Mouse (Mus musculus) CH12.LX (cell line): ENCODE measurements around the gene Med25. TPM values are rescaled to one million over a fixed set of nuclear protein-coding genes. Genes with fewer than 3 reads are reported as not detected.
"Not testable (repeated sequence)": the region's sequence is repeated elsewhere in the genome, so short reads cannot be mapped to it uniquely, and the experiment has no call there.

Source experiments
- DNase-seq: peaks from one replicate; pipeline ENCODE4 v3.0.0-alpha.2; 2013; ENCODE audit errors: extremely low read depth
- H3K27ac ChIP-seq: 2 replicates; pipeline ENCODE4 v1.5.1; 2012; ENCODE audit warnings: low read depth, mild to moderate bottlenecking, control low read depth, moderate library complexity; ENCODE audit not compliant: insufficient read depth
- H3K27me3 ChIP-seq: replicated peaks from 2 replicates; pipeline ENCODE3; 2012; ENCODE audit warnings: inconsistent platforms
- H3K36me3 ChIP-seq, 2 experiments: replicated peaks in 1 of 2; 2 replicates each; pipeline versions ENCODE3 to v1.6.1; 2012; ENCODE audit warnings: inconsistent platforms in 1 of 2, low read length in 1 of 2, mild to moderate bottlenecking in 1 of 2, mixed read lengths in 1 of 2, moderate library complexity in 1 of 2; ENCODE audit not compliant: control insufficient read depth in 1 of 2, insufficient read depth in 1 of 2
- H3K4me1 ChIP-seq, 2 experiments: 2 replicates each; pipeline ENCODE4 v1.6.1; 2012; ENCODE audit warnings: inconsistent platforms in 1 of 2, moderate library complexity in 1 of 2; ENCODE audit not compliant: insufficient read depth in 2 of 2, control insufficient read depth in 1 of 2
- H3K4me2 ChIP-seq: 2 replicates; pipeline ENCODE4 v1.6.1; 2012; ENCODE audit warnings: low read depth, mild to moderate bottlenecking, control low read depth; ENCODE audit not compliant: poor library complexity, insufficient read depth, severe bottlenecking
- H3K4me3 ChIP-seq, 3 experiments: fragments of 150-350 bp in 1 of 3; sonication (generic) in 1 of 3; replicated peaks in 1 of 3; 2 replicates each; pipeline versions ENCODE3 to v1.5.1; 2011 to 2012; ENCODE audit warnings: low read depth in 2 of 3, low read length in 2 of 3, mild to moderate bottlenecking in 2 of 3, moderate library complexity in 2 of 3, control low read depth in 1 of 3, improper control_type of control experiment in 1 of 3, inconsistent platforms in 1 of 3, mixed read lengths in 1 of 3; ENCODE audit not compliant: poor library complexity in 1 of 3
- H3K79me2 ChIP-seq: replicated peaks from 2 replicates; pipeline ENCODE4 v1.6.1; 2012; ENCODE audit warnings: mild to moderate bottlenecking, moderate library complexity; ENCODE audit not compliant: control insufficient read depth, poor library complexity, insufficient read depth, severe bottlenecking; ENCODE audit errors: extremely low read depth
- H3K9ac ChIP-seq: 2 replicates; pipeline ENCODE4 v1.6.1; 2012; ENCODE audit warnings: low read depth, mild to moderate bottlenecking, control low read depth, moderate library complexity; ENCODE audit not compliant: insufficient read depth
- H3K9me3 ChIP-seq: replicated peaks from 2 replicates; pipeline ENCODE3; 2012; ENCODE audit warnings: low read length, inconsistent platforms, mixed read lengths
- CHD2 ChIP-seq: IDR thresholded peaks from 2 replicates; pipeline ENCODE4 v1.6.1; 2011; ENCODE audit warnings: low read length, improper control_type of control experiment
- CTCF ChIP-seq, 2 experiments: IDR thresholded peaks in 1 of 2; conservative IDR thresholded peaks in 1 of 2; 2 replicates each; pipeline ENCODE4 v1.5.1; 2011 to 2012; ENCODE audit warnings: low read depth in 2 of 2, low read length in 2 of 2, improper control_type of control experiment in 1 of 2, inconsistent platforms in 1 of 2, mild to moderate bottlenecking in 1 of 2, moderate library complexity in 1 of 2
- GABPA ChIP-seq: IDR thresholded peaks from 2 replicates; pipeline ENCODE4 v1.6.1; 2012; ENCODE audit warnings: low read depth, low read length, improper control_type of control experiment, inconsistent platforms; ENCODE audit not compliant: insufficient replicate concordance
- JUND ChIP-seq: conservative IDR thresholded peaks from 2 replicates; pipeline ENCODE4 v1.6.1; 2011; ENCODE audit warnings: low read depth, low read length, improper control_type of control experiment
- MAFK ChIP-seq: IDR thresholded peaks from 2 replicates; pipeline ENCODE4 v1.6.1; 2011; ENCODE audit warnings: low read length, improper control_type of control experiment; ENCODE audit not compliant: insufficient replicate concordance
- MAZ ChIP-seq: IDR thresholded peaks from 2 replicates; pipeline ENCODE4 v1.6.1; 2012; ENCODE audit warnings: low read depth, mild to moderate bottlenecking, inconsistent platforms, low read length, improper control_type of control experiment, moderate library complexity
- MYC ChIP-seq: IDR thresholded peaks from 2 replicates; pipeline ENCODE4 v1.6.1; 2011; ENCODE audit warnings: low read depth, mild to moderate bottlenecking, improper control_type of control experiment, low read length
- NELFE ChIP-seq: IDR thresholded peaks from 2 replicates; pipeline ENCODE4 v1.6.1; 2011; ENCODE audit warnings: low read depth, low read length, improper control_type of control experiment
- SIN3A ChIP-seq: IDR thresholded peaks from 2 replicates; pipeline ENCODE4 v1.6.1; 2012; ENCODE audit warnings: low read length, improper control_type of control experiment, inconsistent platforms
- USF1 ChIP-seq: IDR thresholded peaks from 2 replicates; pipeline ENCODE4 v1.6.1; 2014; ENCODE audit warnings: low read depth, mild to moderate bottlenecking, inconsistent platforms, low read length, improper control_type of control experiment
- ZC3H11A ChIP-seq: IDR thresholded peaks from 2 replicates; pipeline ENCODE4 v1.6.1; 2012; ENCODE audit warnings: low read depth, mild to moderate bottlenecking, inconsistent platforms, low read length, improper control_type of control experiment
- ZMIZ1 ChIP-seq: IDR thresholded peaks from 2 replicates; pipeline ENCODE4 v1.6.1; 2012; ENCODE audit warnings: low read depth, mild to moderate bottlenecking, inconsistent platforms, low read length, improper control_type of control experiment
- dilution Hi-C: fragments of 300-500 bp; cut with MboI; formaldehyde crosslinking; loops from 2 replicates; pipeline ENCODE4 v1.14.3; 2020; ENCODE audit warnings: low sequenced_read_pairs; ENCODE audit not compliant: extremely low pct_unique_long_range_greater_than_20kb, extremely low pct_ligation_motif_present
- in situ Hi-C: fragments of 300-500 bp; cut with MboI; formaldehyde crosslinking; loops from 3 replicates; pipeline ENCODE4 v1.14.3; 2019; ENCODE audit warnings: low sequenced_read_pairs, low pct_ligation_motif_present, low pct_unique_long_range_greater_than_20kb, mixed read lengths
- polyA plus RNA-seq: library from polyadenylated mRNA; unstranded; fragments of >175 nt; gene quantifications from 2 replicates; pipeline ENCODE4 v1.2.1, GENCODE M21; 2012; ENCODE audit warnings: low read depth; ENCODE audit not compliant: insufficient read length
- total RNA-seq, 2 experiments: library from RNA; depleted of rRNA; stranded (reverse); fragments of 300-350 nt in 1 of 2; fragments of >200 nt in 1 of 2; gene quantifications; 2 replicates each; pipeline ENCODE4 v1.2.3; 2012 to 2014

Med25 gene
- total and polyA plus RNA-seq, 3 experiments, result 18.4 to 67.4 (median 56.7) TPM

DNA sequence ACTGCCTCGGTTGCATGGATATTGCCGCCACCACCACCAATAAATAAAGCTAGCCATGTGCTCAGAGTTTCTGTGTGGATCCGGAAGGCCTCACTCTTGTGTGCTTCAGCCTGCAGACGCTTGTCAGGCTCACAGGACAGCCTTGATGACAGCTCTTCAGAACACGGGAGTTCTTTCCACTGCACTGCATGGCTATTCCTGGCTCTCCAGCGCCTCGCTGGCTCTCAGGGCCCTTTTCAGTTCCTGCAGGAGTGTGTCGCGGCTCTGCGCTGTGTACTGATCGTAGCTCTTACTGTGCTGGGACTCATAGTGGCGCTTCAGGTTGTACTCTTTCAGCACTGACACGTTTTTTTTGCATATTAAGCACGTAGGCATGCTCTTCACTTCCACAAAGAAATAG lies 14.7 kb downstream of the Med25 start:
- Histone ChIP-seq H3K4me2 (no peak overlapping the region), H3K36me3 (peaks cover 57 to 72% of the 10 kb centered on the region in 2 experiments), H3K9ac (no peak overlapping the region), H3K4me3 (no peak overlapping the region), H3K79me2 (no peaks in the 10 kb centered on the region), H3K9me3 (no peaks in the 10 kb centered on the region), H3K4me1 (peaks cover 0 to 12% of the 10 kb centered on the region in 2 experiments; a peak in 2 of 4 replicates), H3K27ac (no peak overlapping the region), H3K27me3 (peaks cover 4% of the 10 kb centered on the region)
- in situ Hi-C loops (no loop called here), dilution Hi-C loops (no loop called here)
- no peak for DNase-seq
- TF ChIP-seq ZMIZ1 (no peak), JUND (no peak), GABPA (no peak), CHD2 (no peak), MAZ (no peak), MAFK (no peak), USF1 (no peak), NELFE (no peak)

DNA sequence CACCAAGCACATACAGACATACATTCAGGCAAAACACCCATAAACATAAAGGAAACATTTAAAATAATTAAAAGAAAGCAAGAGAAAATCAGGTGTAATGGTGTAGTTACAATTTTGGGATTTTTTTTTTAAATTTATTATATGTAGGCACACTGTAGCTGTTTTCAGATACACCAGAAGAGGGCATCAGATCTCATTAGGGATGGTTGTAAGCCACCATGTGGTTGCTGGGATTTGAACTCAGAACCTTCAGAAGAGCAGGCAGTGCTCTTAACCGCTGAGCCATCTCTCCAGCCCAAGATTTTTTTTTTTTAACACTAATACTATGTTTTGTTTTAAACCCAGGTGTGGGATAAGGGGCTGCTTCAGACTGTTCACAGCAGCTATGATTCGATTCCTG lies 20.7 kb downstream of the Med25 start:
- H3K79me2 ChIP-seq, in situ Hi-C loops, DNase-seq, dilution Hi-C loops, H3K9me3 ChIP-seq, H3K4me3 ChIP-seq, H3K4me2 ChIP-seq, H3K9ac ChIP-seq, H3K27ac ChIP-seq: not testable (repeated sequence)
- Histone ChIP-seq H3K36me3 (peaks cover 0 to 13% of the 10 kb centered on the region in 2 experiments), H3K4me1 (peaks cover 7 to 18% of the 10 kb centered on the region in 2 experiments; a peak in 3 of 4 replicates), H3K27me3 (peaks cover 28% of the 10 kb centered on the region)
- TF ChIP-seq CTCF (conservative IDR thresholded peaks at IDR 0.05 in 1 of 2, IDR thresholded peaks at IDR 0.05 in 1 of 2; ENCODE audit: low read depth in 2 of 2, low read length in 2 of 2), result peak in 1 of 2 experiments; percentile 14; a peak in 1 of 4 replicates

DNA sequence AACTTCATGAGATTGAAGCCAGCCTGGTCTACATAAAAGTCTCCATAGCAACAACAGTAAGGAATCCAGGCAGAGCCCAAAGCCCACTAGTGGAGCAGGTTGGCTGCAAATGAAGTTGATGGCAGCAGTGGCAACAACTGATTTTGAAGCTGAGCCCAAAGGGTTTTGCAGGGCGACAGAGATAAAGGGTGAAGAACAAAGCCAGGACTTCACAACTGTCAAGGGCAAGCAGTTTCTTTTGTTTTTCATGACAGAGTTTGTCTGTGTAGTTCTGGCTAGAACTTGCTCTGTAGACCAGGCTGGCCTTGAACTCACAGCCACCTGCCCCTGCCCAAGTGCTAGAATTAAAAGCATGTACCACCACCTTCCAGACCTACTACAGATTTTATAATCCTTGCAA lies 21.3 kb downstream of the Med25 start:
- Histone ChIP-seq H3K79me2 (no peaks in the 10 kb centered on the region), H3K27ac (no peak overlapping the region), H3K4me2 (no peak overlapping the region), H3K36me3 (peaks cover 0 to 12% of the 10 kb centered on the region in 2 experiments), H3K4me3 (no peak overlapping the region), H3K27me3 (peaks cover 28% of the 10 kb centered on the region), H3K9ac (no peak overlapping the region), H3K4me1 (peaks cover 13 to 23% of the 10 kb centered on the region in 2 experiments), H3K9me3 (no peaks in the 10 kb centered on the region)
- no peak for DNase-seq
- TF ChIP-seq ZMIZ1 (no peak), MYC (no peak), SIN3A (no peak), CTCF (conservative IDR thresholded peaks at IDR 0.05 in 1 of 2, IDR thresholded peaks at IDR 0.05 in 1 of 2; ENCODE audit: low read depth in 2 of 2, low read length in 2 of 2) (no peak), ZC3H11A (no peak)
- in situ Hi-C loops, result no loop called here
- dilution Hi-C loops, result no loop called here
